Mouse (Mus musculus): ENCODE measurements around the gene Plekha5. TPM values are rescaled to one million over a fixed set of nuclear protein-coding genes. Genes with fewer than 3 reads are reported as not detected.
"Not testable (repeated sequence)": the region's sequence is repeated elsewhere in the genome, so short reads cannot be mapped to it uniquely, and the experiment has no call there.

The Plekha5 gene
- polyA plus RNA-seq, 1 experiment from 2014 or later = 28.6 TPM

DNA sequence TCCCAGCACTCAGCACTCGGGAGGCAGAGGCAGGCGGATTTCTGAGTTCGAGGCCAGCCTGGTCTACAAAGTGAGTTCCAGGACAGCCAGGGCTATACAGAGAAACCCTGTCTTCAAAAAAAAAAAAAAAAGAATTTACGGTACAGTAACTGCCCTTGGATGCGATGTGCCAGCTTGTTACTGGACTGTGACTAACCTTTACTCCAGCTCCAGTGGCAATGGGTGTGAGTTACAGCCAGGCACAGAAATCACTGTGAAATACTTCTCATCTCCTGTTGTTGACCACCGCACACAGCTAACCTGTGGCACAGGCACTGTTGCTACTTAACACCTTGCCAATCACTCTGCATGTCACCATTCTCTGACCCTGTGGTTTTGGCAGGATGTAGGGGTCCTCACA is 171.7 kb downstream of the Plekha5 start:
- 93% methylated on average over 6 of the region's 6 CpGs for WGBS
- H3K36me3 ChIP-seq (ENCODE audit: control insufficient read depth, insufficient read depth, low read length); H3K9ac ChIP-seq (ENCODE audit: low read depth, low read length): not testable (repeated sequence)

DNA sequence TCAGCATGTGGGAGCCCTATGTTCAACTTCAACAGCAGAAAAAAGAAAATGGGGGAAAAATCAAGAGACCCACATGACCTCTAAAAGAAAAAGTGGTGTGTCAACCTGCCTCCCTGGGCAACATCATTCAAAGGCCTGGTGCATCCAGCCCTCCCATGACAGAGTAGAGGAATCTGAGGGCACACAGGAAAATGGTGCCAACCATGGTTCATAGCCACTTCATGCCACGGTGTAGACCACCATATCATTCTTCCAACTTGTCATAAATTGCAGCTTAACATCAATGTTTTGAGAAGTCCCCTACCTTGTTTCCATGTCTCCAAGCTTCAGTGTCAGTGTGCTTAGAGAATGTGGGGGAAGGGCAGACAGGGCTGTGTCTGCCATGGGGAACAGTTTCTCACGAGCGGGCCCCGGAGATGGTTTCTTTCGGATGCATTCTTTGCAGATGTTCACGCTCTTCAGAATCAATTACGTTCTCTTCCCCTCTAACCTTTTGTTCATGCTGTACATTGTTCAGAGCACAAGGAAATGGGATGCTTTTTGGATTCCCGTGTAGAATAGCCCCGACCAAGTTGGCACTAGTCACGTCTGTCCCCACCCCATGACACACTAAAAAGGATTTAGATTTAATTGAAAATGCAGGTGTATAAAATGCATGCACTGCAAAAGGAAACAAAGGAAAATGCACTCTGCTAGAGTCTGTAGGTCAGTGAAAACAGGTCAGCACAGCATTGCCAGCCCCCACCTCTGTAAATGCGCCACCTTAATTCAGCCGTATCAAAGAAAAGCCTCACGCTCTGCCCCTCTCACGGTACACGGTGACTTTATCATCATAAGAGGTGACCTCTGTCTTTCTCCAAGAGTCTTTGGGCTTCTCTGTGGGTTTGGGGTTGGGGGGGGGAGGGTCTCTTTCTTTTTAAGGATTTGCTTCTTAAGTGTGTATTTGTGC is 173.8 kb downstream of the Plekha5 start:
- H3K4me1 ChIP-seq (replicated peaks; ENCODE audit: control insufficient read depth, insufficient read depth, low read length) = no peaks in the 10 kb centered on the region
- no peak for ATAC-seq (replicated peaks; ENCODE audit: low FRiP score)
- no peak overlapping the region for H3K4me3 ChIP-seq (ENCODE audit: low read depth, low read length)
- H3K9ac ChIP-seq (ENCODE audit: low read depth, low read length) = no peak overlapping the region
- H3K9me3 ChIP-seq (ENCODE audit: control insufficient read depth, low read length) = no peaks in the 10 kb centered on the region
- no peak overlapping the region for H3K4me2 ChIP-seq
- 93% methylated on average over 15 of the region's 15 CpGs for WGBS
- H3K27ac ChIP-seq (ENCODE audit: low read depth, low read length) = no peak overlapping the region
- DNase-seq (ENCODE audit: low spot score) = no peak
- H3K36me3 ChIP-seq (ENCODE audit: control insufficient read depth, insufficient read depth, low read length) = peaks cover under 1% of the 10 kb centered on the region; the same call in 1 of the 2 replicates
- no peaks in the 10 kb centered on the region for H3K27me3 ChIP-seq (replicated peaks; ENCODE audit: control insufficient read depth, insufficient read depth, low read length)

More for the DNA sequence above, 171.7 kb downstream of the Plekha5 start:
- not testable (repeated sequence) for H3K4me2 ChIP-seq; H3K9me3 ChIP-seq (ENCODE audit: control insufficient read depth, low read length); H3K27ac ChIP-seq (ENCODE audit: low read depth, low read length); H3K27me3 ChIP-seq (replicated peaks; ENCODE audit: control insufficient read depth, insufficient read depth, low read length); H3K4me3 ChIP-seq (ENCODE audit: low read depth, low read length); ATAC-seq (replicated peaks; ENCODE audit: low FRiP score); H3K4me1 ChIP-seq (replicated peaks; ENCODE audit: control insufficient read depth, insufficient read depth, low read length); DNase-seq (ENCODE audit: low spot score)

DNA sequence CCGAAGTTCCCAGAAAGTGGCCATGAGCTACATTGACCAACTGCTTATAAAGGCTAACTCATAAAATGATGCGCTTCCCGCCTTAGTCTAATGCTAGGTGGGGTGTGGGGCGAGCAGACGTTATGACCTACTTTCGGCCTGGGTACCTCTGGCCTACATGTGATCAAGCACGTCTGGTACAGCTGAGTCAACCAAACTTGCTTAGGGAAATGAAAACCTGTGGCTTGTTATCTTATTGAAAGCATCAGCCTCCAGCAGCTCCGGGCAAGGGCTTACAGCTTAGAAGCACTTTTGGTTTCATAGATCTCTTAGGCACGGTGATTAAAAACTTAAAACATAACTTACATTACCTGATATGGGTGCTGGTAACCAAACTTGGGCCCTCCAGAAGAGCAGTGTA is 174.7 kb downstream of the Plekha5 start:
- H3K36me3 ChIP-seq (ENCODE audit: control insufficient read depth, insufficient read depth, low read length) = no peaks in the 10 kb centered on the region
- H3K4me1 ChIP-seq (replicated peaks; ENCODE audit: control insufficient read depth, insufficient read depth, low read length) = no peaks in the 10 kb centered on the region
- WGBS = 85% methylated on average over 9 of the region's 9 CpGs
- no peak for ATAC-seq (replicated peaks; ENCODE audit: low FRiP score)
- H3K9me3 ChIP-seq (ENCODE audit: control insufficient read depth, low read length) = no peaks in the 10 kb centered on the region
- no peak overlapping the region for H3K9ac ChIP-seq (ENCODE audit: low read depth, low read length)
- H3K4me3 ChIP-seq (ENCODE audit: low read depth, low read length) = no peak overlapping the region
- no peak overlapping the region for H3K4me2 ChIP-seq
- DNase-seq (ENCODE audit: low spot score) = no peak
- H3K27ac ChIP-seq (ENCODE audit: low read depth, low read length) = no peak overlapping the region
- H3K27me3 ChIP-seq (replicated peaks; ENCODE audit: control insufficient read depth, insufficient read depth, low read length) = no peaks in the 10 kb centered on the region

DNA sequence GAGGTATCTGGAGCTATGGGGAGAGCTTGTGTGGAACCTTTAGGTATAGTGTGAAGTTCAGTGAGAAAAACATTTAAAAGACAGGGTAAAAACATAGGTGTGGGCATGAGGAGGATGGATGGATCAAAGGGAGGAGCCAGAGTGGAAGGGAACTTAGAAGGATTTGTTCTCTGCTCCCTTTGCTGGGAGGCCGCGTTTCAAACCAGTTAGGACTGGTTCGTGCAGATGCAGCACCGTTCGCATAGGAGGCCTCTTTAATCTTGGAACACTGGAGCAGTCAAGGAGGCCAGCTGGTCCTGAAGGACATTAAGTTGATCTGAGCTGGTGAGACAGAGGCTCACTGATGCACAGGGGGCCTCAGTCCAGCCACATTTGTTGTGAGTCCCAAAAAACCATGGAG is 175.5 kb downstream of the Plekha5 start:
- WGBS = 92% methylated on average over 5 of the region's 5 CpGs
- ATAC-seq (replicated peaks; ENCODE audit: low FRiP score) (no peak), DNase-seq (ENCODE audit: low spot score) (no peak)
- Histone ChIP-seq H3K9ac (ENCODE audit: low read depth, low read length) (no peak overlapping the region), H3K27ac (ENCODE audit: low read depth, low read length) (no peak overlapping the region), H3K4me3 (ENCODE audit: low read depth, low read length) (no peak overlapping the region), H3K27me3 (replicated peaks; ENCODE audit: control insufficient read depth, insufficient read depth, low read length) (no peaks in the 10 kb centered on the region), H3K4me1 (replicated peaks; ENCODE audit: control insufficient read depth, insufficient read depth, low read length) (no peaks in the 10 kb centered on the region), H3K4me2 (no peak overlapping the region), H3K36me3 (ENCODE audit: control insufficient read depth, insufficient read depth, low read length) (no peaks in the 10 kb centered on the region), H3K9me3 (ENCODE audit: control insufficient read depth, low read length) (no peaks in the 10 kb centered on the region)

DNA sequence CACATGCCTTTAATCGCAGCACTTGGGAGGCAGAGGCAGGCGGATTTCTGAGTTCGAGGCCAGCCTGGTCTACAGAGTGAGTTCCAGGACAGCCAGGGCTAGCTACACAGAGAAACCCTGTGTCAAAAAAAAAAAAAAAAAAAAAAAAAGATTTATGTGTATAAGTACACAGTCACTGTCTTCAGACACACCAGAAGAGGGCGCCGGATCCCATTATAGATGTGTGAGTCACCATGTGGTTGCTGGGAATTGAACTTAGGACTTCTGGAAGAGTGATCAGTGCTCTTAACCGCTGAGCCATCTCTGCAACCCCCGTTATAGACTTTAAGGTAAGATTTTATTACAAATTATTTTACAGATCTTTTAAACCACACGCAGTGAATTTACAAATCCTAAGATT is 176.8 kb downstream of the Plekha5 start:
- H3K36me3 ChIP-seq (ENCODE audit: control insufficient read depth, insufficient read depth, low read length); H3K4me3 ChIP-seq (ENCODE audit: low read depth, low read length); H3K4me2 ChIP-seq; H3K27me3 ChIP-seq (replicated peaks; ENCODE audit: control insufficient read depth, insufficient read depth, low read length); H3K4me1 ChIP-seq (replicated peaks; ENCODE audit: control insufficient read depth, insufficient read depth, low read length); H3K27ac ChIP-seq (ENCODE audit: low read depth, low read length); DNase-seq (ENCODE audit: low spot score); H3K9ac ChIP-seq (ENCODE audit: low read depth, low read length); H3K9me3 ChIP-seq (ENCODE audit: control insufficient read depth, low read length); ATAC-seq (replicated peaks; ENCODE audit: low FRiP score): not testable (repeated sequence)
- WGBS = 90% methylated on average over 8 of the region's 8 CpGs

DNA sequence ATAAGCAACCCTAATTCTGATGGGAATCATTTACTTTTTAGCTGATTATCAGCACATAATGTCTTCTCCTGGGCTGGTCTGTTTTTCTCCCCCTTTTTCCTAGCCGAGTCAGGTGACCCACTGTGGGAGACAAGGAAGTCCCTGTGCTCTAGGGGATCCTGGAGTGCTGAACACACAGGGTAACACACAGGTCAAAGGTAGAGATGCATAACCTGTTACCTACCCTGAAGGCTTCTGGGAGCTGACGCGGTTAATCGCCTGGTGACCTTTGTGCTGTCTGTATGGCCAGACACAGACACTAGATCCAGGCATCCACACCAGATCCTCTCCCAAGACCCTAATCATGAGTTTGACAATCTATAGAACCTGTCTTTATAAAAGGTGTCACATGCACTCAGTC is 177.3 kb downstream of the Plekha5 start:
- no peaks in the 10 kb centered on the region for H3K4me1 ChIP-seq (replicated peaks; ENCODE audit: control insufficient read depth, insufficient read depth, low read length)
- H3K27ac ChIP-seq (ENCODE audit: low read depth, low read length) = no peak overlapping the region
- no peak overlapping the region for H3K9ac ChIP-seq (ENCODE audit: low read depth, low read length)
- WGBS = 83% methylated on average over 4 of the region's 4 CpGs
- no peak overlapping the region for H3K4me3 ChIP-seq (ENCODE audit: low read depth, low read length)
- no peaks in the 10 kb centered on the region for H3K36me3 ChIP-seq (ENCODE audit: control insufficient read depth, insufficient read depth, low read length)
- H3K4me2 ChIP-seq = no peak overlapping the region
- no peaks in the 10 kb centered on the region for H3K9me3 ChIP-seq (ENCODE audit: control insufficient read depth, low read length)
- H3K27me3 ChIP-seq (replicated peaks; ENCODE audit: control insufficient read depth, insufficient read depth, low read length) = no peaks in the 10 kb centered on the region
- ATAC-seq (replicated peaks; ENCODE audit: low FRiP score) (peak; percentile 37; the same call in 1 of the 2 replicates), DNase-seq (ENCODE audit: low spot score) (no peak)

DNA sequence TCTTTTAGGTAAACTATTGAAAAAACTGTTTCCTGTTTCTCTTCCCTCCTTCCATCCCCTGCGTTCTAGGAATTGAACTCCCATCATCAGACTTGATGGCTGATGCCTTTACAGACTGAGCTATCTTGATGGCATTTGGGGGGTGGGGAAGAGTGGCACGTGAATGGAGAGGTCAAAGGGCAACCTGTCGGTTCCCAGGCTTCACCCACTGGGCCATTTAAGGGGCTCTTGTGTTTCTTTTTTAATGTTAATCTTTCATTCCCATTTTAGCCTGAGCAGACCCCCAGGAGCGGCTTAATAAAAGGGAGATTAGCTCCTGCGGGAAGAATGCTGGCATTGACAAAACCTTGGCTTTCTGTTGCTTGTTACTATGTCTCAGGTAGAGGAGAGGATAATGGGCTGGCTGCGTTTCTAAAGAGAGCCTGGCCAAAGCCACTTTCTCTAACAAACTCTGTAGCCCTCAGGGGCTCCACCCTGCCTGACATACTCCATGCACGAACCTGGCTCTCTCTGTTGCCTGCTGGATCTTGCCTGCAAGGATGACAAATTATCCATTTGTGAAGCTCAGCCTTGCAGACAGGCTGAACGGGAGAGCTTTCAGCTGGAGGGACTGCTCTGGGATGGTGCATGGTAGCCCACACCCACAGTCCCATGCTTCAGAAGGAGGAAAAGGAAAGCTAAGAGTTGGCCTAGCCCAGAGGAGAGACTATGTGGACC is 179.5 kb downstream of the Plekha5 start:
- no peak overlapping the region for H3K4me3 ChIP-seq (ENCODE audit: low read depth, low read length)
- no peak overlapping the region for H3K4me2 ChIP-seq
- no peak overlapping the region for H3K9ac ChIP-seq (ENCODE audit: low read depth, low read length)
- H3K9me3 ChIP-seq (ENCODE audit: control insufficient read depth, low read length) = no peaks in the 10 kb centered on the region
- H3K36me3 ChIP-seq (ENCODE audit: control insufficient read depth, insufficient read depth, low read length) = no peaks in the 10 kb centered on the region
- H3K4me1 ChIP-seq (replicated peaks; ENCODE audit: control insufficient read depth, insufficient read depth, low read length) = no peaks in the 10 kb centered on the region
- ATAC-seq (replicated peaks; ENCODE audit: low FRiP score) = 0 out of 2 replicates have a peak, but pooled peaks have one; percentile 11
- H3K27ac ChIP-seq (ENCODE audit: low read depth, low read length) = no peak overlapping the region
- 41% methylated on average over 8 of the region's 8 CpGs for WGBS
- DNase-seq (ENCODE audit: low spot score) = no peak
- no peaks in the 10 kb centered on the region for H3K27me3 ChIP-seq (replicated peaks; ENCODE audit: control insufficient read depth, insufficient read depth, low read length)

DNA sequence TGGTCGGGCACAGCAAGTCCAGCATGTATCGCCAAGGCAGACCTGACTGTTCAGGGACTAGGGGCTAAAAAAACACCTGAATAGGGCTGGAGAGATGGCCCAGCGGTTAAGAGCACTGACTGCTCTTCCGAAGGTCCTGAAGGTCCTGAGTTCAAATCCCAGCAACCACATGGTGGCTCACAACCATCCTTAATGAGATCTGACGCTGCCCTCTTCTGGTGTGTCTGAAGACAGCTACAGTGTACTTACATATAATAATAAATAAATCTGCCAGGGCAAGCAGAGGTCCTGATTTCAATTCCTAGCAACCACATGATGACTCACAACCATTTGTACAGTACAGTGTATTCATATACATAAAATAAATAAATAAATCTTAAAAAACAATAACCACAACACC is 181.3 kb downstream of the Plekha5 start:
- 89% methylated on average over 5 of the region's 5 CpGs for whole genome bisulfite sequencing
- not testable (repeated sequence) for H3K9me3 ChIP-seq (ENCODE audit: control insufficient read depth, low read length); ATAC-seq (replicated peaks; ENCODE audit: low FRiP score); H3K36me3 ChIP-seq (ENCODE audit: control insufficient read depth, insufficient read depth, low read length); H3K9ac ChIP-seq (ENCODE audit: low read depth, low read length); DNase-seq (ENCODE audit: low spot score); H3K4me2 ChIP-seq; H3K4me3 ChIP-seq (ENCODE audit: low read depth, low read length); H3K27ac ChIP-seq (ENCODE audit: low read depth, low read length); H3K4me1 ChIP-seq (replicated peaks; ENCODE audit: control insufficient read depth, insufficient read depth, low read length); H3K27me3 ChIP-seq (replicated peaks; ENCODE audit: control insufficient read depth, insufficient read depth, low read length)

All from liver, embryonic 11.5 days (tissue).